Mouse (Mus musculus) thymus, postnatal 25 days (tissue): ENCODE measurements around the gene Ssrp1.

ENCODE experiments used
- DNase-seq: peaks from one replicate; pipeline ENCODE4 v3.0.0; 2022

Ssrp1 gene

GRCm38 (mm10) chr2:85038336-85038735 lies 1.3 kb downstream of the Ssrp1 start:
- DNase-seq: no peak

GRCm38 (mm10) chr2:85043623-85044022 lies 6.6 kb downstream of the Ssrp1 start:
- no peak for DNase-seq

GRCm38 (mm10) chr2:85046222-85046621 lies 9.2 kb downstream of the Ssrp1 start:
- no peak for DNase-seq

GRCm38 (mm10) chr2:85047081-85047480 lies 10.0 kb downstream of the Ssrp1 start:
- DNase-seq: no peak

GRCm38 (mm10) chr2:85047596-85048167 lies 10.6 kb downstream of the Ssrp1 start, which contains the start of gene Tnks1bp1:
Gene Tnks1bp1, plus strand, starts transcription at chr2:85048022.
- DNase-seq: peak; percentile 96

- DNase-seq: peak; percentile 57
These were observed 11.2 kb downstream of the Ssrp1 start for GRCm38 (mm10) chr2:85048168-85048751.

- no peak for DNase-seq
These were observed 12.2 kb downstream of the Ssrp1 start for GRCm38 (mm10) chr2:85049277-85049676.

- DNase-seq: no peak
These were observed 13.1 kb downstream of the Ssrp1 start for GRCm38 (mm10) chr2:85050001-85050634.

GRCm38 (mm10) chr2:85050746-85051145 lies 13.7 kb downstream of the Ssrp1 start:
- no peak for DNase-seq

GRCm38 (mm10) chr2:85053192-85053816 lies 16.3 kb downstream of the Ssrp1 start:
- DNase-seq: no peak

GRCm38 (mm10) chr2:85056711-85057110 lies 19.7 kb downstream of the Ssrp1 start:
- DNase-seq: no peak

- no peak for DNase-seq
These were observed 22.6 kb downstream of the Ssrp1 start for GRCm38 (mm10) chr2:85059677-85060076.

GRCm38 (mm10) chr2:85060591-85061060 lies 23.6 kb downstream of the Ssrp1 start:
- DNase-seq: peak; percentile 39

- DNase-seq: no peak
These were observed 24.1 kb downstream of the Ssrp1 start for GRCm38 (mm10) chr2:85061107-85061541.

GRCm38 (mm10) chr2:85065141-85065875 lies 28.3 kb downstream of the Ssrp1 start:
- no peak for DNase-seq

- DNase-seq: no peak
These were observed 29.9 kb downstream of the Ssrp1 start for GRCm38 (mm10) chr2:85066937-85067336.

GRCm38 (mm10) chr2:85067903-85068625 lies 31.0 kb downstream of the Ssrp1 start:
- DNase-seq: no peak

- no peak for DNase-seq
These were observed 31.6 kb downstream of the Ssrp1 start for GRCm38 (mm10) chr2:85068626-85069025.

- no peak for DNase-seq
These were observed 33.1 kb downstream of the Ssrp1 start for GRCm38 (mm10) chr2:85070086-85070485.

- DNase-seq: no peak
These were observed 34.9 kb downstream of the Ssrp1 start for GRCm38 (mm10) chr2:85071921-85072320.

GRCm38 (mm10) chr2:85073751-85074150 lies 36.7 kb downstream of the Ssrp1 start:
- no peak for DNase-seq
